Mouse (Mus musculus) kidney, adult 2 months (tissue): ENCODE data around the gene Eno2. TPM values are rescaled to one million over a fixed set of nuclear protein-coding genes. Genes with fewer than 3 reads are reported as not detected.

Source experiments
- DNase-seq: peaks from one replicate; pipeline ENCODE4 v3.0.0; 2021
- H3K27ac ChIP-seq: fragments of 200-500 bp; 2 replicates; pipeline ENCODE4 v1.5.1; 2012; ENCODE audit warnings: low read depth, low read length, control low read depth, inconsistent platforms; ENCODE audit not compliant: insufficient read depth
- H3K27me3 ChIP-seq: fragments of 200-500 bp; replicated peaks from 2 replicates; pipeline ENCODE4 v1.6.1; 2012; ENCODE audit warnings: mild to moderate bottlenecking, moderate library complexity, low read length, inconsistent platforms; ENCODE audit not compliant: control insufficient read depth, insufficient read depth
- H3K36me3 ChIP-seq: fragments of 200-500 bp; 2 replicates; pipeline ENCODE4 v1.6.1; 2012; ENCODE audit warnings: mild to moderate bottlenecking, moderate library complexity, low read length, inconsistent platforms; ENCODE audit not compliant: control insufficient read depth, insufficient read depth
- H3K4me1 ChIP-seq: fragments of 200-500 bp; 2 replicates; pipeline ENCODE4 v1.6.1; 2011; ENCODE audit warnings: low read length; ENCODE audit not compliant: control insufficient read depth, insufficient read depth
- H3K4me3 ChIP-seq: fragments of 200-500 bp; 2 replicates; pipeline ENCODE4 v1.5.1; 2011; ENCODE audit warnings: mild to moderate bottlenecking, low read depth, low read length, control low read depth; ENCODE audit not compliant: insufficient read depth
- CTCF ChIP-seq: fragments of 200-500 bp; conservative IDR thresholded peaks from 2 replicates; pipeline ENCODE4 v1.5.1; 2011; ENCODE audit warnings: low read depth, mild to moderate bottlenecking, control low read depth, low read length, moderate library complexity, mixed read lengths; ENCODE audit not compliant: insufficient read depth, insufficient read length
- POLR2A ChIP-seq: fragments of 200-500 bp; IDR thresholded peaks from one replicate; pipeline ENCODE4 v1.6.1; 2011; ENCODE audit warnings: low read depth, low read length, control low read depth
- WGBS: fragments of 180-500 bp; shearing (Covaris S2); methylation state at CpG from one replicate; pipeline ENCODE4 v1.1.7; 2018; 5-methylcytosine and 5-hydroxymethylcytosine counted together
- polyA plus RNA-seq: library from polyadenylated mRNA; depleted of rRNA; stranded (reverse); fragments of >200 nt; gene quantifications from 2 replicates; pipeline ENCODE4 v1.2.3, GENCODE M21; 2012

The Eno2 gene
- polyA plus RNA-seq, 1 experiment: 3.2 TPM

DNA sequence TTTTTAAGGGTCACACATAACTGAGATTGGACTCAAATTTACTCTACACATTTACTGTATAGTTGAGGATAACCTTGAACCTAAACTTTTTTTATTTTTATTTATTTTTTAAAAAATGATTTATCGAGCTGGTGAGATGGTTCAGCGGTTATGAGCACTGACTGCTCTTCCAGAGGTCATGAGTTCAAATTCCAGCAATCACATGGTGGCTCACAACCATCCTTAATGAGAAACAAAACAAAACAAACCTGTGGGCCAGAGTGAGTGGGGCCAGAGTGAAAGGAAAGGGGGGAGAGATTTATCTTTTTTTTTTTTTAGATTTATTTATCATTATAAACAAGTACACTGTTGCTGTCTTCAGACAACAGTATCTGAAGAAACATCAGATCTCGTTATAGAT, 22.4 kb upstream of the Eno2 start:
- H3K36me3 ChIP-seq: no peaks in the 10 kb centered on the region
- H3K4me3 ChIP-seq: no peak overlapping the region
- 58% methylated on average over 3 of the region's 3 CpGs for WGBS
- DNase-seq: peak; percentile 80
- no peaks in the 10 kb centered on the region for H3K27me3 ChIP-seq
- TF ChIP-seq POLR2A (no peak), CTCF (no peak)
- H3K27ac ChIP-seq: no peak overlapping the region
- H3K4me1 ChIP-seq: peaks cover 13% of the 10 kb centered on the region

DNA sequence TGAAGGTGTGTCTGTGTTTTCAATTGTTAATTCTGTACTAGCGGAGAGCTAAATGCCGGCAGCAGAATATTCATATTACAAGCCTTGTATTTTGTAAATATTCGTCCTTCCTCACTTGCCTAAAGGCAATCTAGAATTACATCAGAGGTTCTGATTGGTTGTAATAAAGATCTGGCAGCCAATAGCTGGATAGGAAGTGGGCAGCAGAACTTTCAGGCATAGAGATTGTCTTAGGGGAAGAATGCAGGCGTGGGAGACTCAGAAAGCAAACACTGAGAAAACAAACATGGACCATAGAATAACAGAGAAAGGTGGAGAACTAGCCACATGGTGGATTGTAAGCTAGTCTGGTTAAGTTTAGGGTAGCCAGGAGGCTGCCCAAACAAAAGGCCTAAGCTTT, 20.6 kb upstream of the Eno2 start:
- TF ChIP-seq CTCF (no peak), POLR2A (no peak)
- Histone ChIP-seq H3K36me3 (no peaks in the 10 kb centered on the region), H3K4me3 (no peak overlapping the region), H3K27me3 (no peaks in the 10 kb centered on the region), H3K27ac (no peak overlapping the region), H3K4me1 (peaks cover 9% of the 10 kb centered on the region)
- 56% methylated on average over 4 of the region's 4 CpGs for WGBS
- peak; percentile 8 for DNase-seq

DNA sequence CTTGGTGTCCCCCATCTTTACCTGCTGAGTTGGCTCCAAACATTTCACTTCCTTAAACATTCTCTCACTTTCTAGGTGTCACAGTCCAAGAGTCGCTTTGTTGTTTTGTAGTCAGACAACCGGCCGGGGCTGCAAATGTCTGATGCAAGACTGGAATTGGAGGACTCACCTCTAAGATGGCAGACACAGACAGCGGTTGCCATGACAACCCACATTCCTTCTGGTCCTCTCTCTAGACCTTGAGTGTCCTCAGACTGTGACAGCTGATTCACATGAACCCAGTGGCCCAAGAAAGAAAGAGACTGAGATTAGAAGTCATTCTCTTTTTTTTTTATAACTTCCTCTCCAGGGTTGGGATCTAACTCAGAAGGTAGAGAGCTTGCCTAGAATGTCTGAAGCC, 20.0 kb upstream of the Eno2 start:
- no peak for TF ChIP-seq POLR2A
- no peak for TF ChIP-seq CTCF
- 83% methylated on average over 4 of the region's 4 CpGs for WGBS
- Histone ChIP-seq H3K4me1 (peaks cover 7% of the 10 kb centered on the region), H3K27ac (no peak overlapping the region), H3K36me3 (no peaks in the 10 kb centered on the region), H3K27me3 (no peaks in the 10 kb centered on the region), H3K4me3 (no peak overlapping the region)
- peak; percentile 4 for DNase-seq

DNA sequence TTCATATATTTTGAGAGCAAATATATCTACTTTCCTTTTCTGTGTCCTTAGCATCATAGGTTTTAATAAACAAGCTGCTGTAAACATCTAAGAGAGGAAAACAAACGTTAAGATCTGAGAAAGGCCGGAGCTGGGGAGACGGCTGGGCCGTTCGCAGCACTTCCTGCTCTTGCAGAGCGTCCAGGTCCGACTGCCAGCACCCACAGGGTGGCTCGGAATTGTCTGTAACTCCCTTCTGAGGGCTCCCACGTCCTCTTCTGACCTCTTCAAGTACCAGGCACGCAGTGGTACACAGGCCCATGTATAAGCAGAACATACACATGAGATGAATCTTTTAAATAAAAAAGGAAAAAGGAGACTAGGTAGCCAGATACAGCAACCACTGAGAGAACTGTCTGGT, 18.2 kb upstream of the Eno2 start:
- no peak for DNase-seq
- H3K27ac ChIP-seq: no peak overlapping the region
- no peak overlapping the region for H3K4me3 ChIP-seq
- TF ChIP-seq CTCF (no peak), POLR2A (no peak)
- H3K4me1 ChIP-seq: peaks cover 7% of the 10 kb centered on the region
- 72% methylated on average over 10 of the region's 10 CpGs for WGBS
- no peaks in the 10 kb centered on the region for H3K27me3 ChIP-seq
- H3K36me3 ChIP-seq: no peaks in the 10 kb centered on the region

DNA sequence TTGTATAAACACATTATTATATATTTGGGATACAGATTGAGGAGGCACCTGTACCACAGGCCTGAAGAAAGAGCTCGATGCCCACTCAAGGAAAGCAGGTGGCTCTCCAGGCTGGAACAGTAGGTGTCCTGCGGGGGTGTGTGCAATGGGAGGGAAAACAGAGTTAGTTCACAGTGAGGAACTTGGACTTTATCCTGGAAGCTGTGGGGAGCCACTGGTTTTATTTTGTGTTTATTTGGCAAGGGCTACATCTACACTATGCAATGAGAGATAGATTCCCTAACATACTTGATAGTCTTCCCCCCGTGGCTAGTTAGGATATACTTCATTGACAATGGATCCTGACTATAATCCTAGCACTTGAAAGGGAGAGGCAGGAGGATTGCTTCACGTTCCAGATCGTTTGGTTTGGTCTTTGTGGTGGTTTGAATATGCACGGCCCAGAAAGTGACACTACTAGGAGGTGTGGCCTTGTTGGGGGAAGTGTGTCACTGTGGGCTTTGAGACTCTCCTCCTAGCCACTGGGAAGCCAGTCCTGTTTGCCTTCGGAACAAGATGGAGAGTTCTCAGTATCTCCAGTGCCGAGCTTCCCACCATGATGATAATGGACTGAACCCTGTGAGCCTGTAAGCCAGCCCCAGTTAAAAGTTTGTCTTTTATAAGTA, 17.4 kb upstream of the Eno2 start:
- DNase-seq: peak; percentile 81
- H3K4me1 ChIP-seq: peaks cover 2% of the 10 kb centered on the region; the same call in 1 of the 2 replicates

DNA sequence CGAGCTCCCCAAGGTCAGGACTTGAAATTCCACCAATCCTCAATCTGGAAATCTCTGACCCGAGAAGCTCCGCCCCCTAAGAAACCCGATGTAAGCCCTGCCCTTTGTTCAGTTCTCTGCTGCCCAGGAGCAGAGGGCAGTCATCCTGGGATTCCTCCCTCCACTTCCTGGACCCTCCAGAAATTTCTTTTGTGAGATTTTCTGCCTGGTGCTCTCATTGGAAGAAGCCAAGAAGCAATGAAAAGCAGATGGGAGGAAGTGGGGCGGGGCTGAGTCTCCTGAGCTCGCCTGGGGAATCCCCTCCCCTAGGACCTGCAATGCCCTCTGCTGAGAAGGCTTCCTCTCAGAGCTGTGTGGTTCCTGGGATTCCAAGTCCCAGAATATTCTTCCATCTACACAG, 13.0 kb upstream of the Eno2 start:
- no peaks in the 10 kb centered on the region for H3K27me3 ChIP-seq
- H3K4me3 ChIP-seq: no peak overlapping the region
- no peaks in the 10 kb centered on the region for H3K36me3 ChIP-seq
- TF ChIP-seq CTCF (no peak), POLR2A (no peak)
- no peak overlapping the region for H3K27ac ChIP-seq
- WGBS: 25% methylated on average over 6 of the region's 6 CpGs
- DNase-seq: peak; percentile 64
- peaks cover 2% of the 10 kb centered on the region; the same call in 1 of the 2 replicates for H3K4me1 ChIP-seq

More for the DNA sequence above, 17.4 kb upstream of the Eno2 start:
- Histone ChIP-seq H3K27ac (peak overlapping the region; percentile 16; the same call in 1 of the 2 replicates), H3K36me3 (no peaks in the 10 kb centered on the region), H3K4me3 (no peak overlapping the region), H3K27me3 (no peaks in the 10 kb centered on the region)
- 36% methylated on average over 8 of the region's 8 CpGs for WGBS
- TF ChIP-seq CTCF: 0 out of 2 replicates have a peak, but pooled peaks have one; percentile 4
- TF ChIP-seq POLR2A: no peak

DNA sequence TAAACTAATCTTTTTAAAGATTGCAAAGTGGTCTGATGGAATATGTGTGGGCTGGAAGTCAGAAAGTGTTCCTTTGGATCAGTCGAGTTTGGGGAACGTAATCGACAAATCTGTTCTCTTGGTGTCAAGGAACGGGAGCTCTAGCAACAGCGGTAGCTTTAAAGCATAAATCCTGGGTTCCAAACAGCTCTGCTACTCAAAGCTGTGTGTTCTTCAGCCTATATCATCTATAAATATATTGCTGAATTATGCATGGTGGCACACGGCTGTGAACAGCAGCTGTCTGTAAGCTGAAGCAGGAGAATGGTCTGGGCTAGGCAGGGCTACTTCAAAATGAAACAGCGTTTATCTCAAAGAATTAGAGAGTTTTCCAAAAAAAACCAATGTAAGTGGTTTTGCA, 11.4 kb upstream of the Eno2 start:
- no peak overlapping the region for H3K4me3 ChIP-seq
- TF ChIP-seq POLR2A: no peak
- TF ChIP-seq CTCF: no peak
- no peak for DNase-seq

More for the DNA sequence above, 11.4 kb upstream of the Eno2 start:
- H3K27ac ChIP-seq: no peak overlapping the region
- H3K27me3 ChIP-seq: no peaks in the 10 kb centered on the region
- WGBS: 88% methylated on average over 7 of the region's 7 CpGs
- H3K4me1 ChIP-seq: no peaks in the 10 kb centered on the region; the same call in 1 of the 2 replicates
- no peaks in the 10 kb centered on the region for H3K36me3 ChIP-seq
